Mouse (Mus musculus) thymus, postnatal 4 days (tissue): ENCODE data around the gene Dgke.
"Not testable (repeated sequence)": the region's sequence is repeated elsewhere in the genome, so short reads cannot be mapped to it uniquely, and the experiment has no call there.

Source experiments
- DNase-seq: peaks from one replicate; pipeline ENCODE4 v3.0.0; 2021

Gene Dgke

GRCm38 (mm10) chr11:89066750-89067149 lies at the start of gene Dgke:
Gene Dgke (minus strand): TSS chr11:89066850.
- no peak for DNase-seq

DNA sequence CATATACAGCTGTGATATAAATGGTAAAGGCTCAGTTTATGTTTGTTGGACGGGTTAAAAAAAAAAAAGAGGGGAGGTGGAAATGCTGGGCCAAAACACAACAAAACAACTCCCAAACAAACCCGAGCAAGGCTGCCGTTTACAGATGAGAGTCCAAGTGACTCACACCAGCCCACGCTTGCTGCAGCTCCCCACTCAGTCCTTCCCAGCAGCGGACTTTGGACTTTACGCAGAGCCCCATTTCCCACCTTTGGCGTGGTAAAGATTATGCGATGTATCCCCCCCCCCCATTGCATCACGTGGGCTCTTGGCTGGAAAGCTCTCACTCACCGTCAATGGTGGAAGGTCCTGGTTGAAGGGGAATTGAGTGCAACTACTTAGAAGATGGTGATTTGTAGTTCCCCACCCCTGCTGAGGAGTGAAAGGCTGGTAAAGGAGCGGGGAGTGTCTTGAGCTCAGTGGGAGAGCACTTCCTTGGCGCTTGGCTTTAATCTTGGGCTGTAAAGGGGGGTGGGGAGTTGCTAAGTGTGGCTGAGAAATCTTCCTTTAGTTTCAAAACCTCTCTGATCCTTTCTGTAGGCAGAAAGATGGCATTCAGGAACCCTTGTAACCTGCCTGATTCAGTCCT lies 40.6 kb upstream of the Dgke start:
- DNase-seq = no peak

DNA sequence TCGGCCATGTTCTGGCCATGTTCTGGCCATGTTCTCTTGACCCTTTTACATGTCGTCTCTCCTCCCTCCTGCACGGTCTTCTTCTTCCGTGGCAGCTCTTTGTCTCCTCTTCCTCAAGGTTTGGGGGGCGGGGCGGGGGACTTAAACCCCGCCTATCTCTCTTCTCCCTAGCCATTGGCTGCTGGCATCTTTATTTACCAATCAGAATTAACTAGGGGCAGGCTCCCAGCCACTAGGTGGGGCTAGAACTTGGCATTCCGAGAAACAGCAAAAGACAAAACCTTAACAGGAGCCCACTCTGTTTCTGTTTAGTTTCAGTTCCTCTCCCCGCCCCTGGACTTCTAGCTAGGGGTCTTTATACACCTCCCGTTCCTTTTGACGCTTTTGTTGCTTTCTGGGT lies 39.2 kb upstream of the Dgke start:
- DNase-seq = peak; percentile 64

GRCm38 (mm10) chr11:89105211-89105610 lies 38.6 kb upstream of the Dgke start:
- no peak for DNase-seq

- no peak for DNase-seq
Measured at GRCm38 (mm10) chr11:89103166-89103565, 36.5 kb upstream of the Dgke start.

- peak; percentile 67 for DNase-seq
Measured at GRCm38 (mm10) chr11:89100826-89101321, 34.2 kb upstream of the Dgke start.

DNA sequence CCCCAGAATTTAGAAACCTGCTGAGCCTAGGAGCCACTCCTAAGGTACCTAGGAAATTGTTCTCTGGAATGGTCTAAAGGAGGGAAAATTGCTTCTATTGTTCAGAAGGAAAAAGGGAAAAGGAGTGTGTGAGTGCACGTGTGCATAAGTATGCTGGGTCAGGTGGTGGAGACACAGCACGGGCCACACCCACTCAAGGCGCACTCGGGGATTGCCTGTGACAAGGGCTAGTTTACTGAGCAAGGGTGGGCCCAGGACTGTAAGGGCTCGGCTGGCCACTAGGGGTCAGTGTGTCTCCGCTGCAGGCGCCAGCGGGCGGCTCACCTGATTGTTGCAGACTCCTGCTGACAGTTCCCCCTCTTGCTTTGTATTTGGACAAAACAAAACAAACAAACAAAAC lies 33.8 kb upstream of the Dgke start:
- peak; percentile 97 for DNase-seq

DNA sequence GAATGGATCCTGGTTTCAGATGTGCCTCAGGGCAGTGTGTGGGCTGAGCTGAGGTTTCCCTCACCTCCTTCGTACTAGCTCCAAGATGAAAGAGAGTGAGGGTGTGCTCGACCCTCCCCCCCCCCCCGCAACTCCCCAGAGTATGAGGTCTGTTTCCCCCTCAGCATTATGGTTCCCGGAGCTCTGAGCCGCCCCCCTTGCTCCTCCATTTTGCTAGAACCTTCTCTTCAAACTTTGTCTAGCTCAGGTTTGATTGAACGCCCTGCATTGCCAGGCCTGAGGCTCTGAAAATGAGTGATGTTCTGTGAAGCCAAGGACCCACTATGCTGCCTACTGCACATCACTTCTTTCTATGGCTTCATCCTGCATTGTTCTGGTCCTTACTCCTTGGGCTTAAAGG lies 32.3 kb upstream of the Dgke start:
- peak; percentile 53 for DNase-seq

- DNase-seq = peak; percentile 55
Measured at GRCm38 (mm10) chr11:89098083-89098835, 31.6 kb upstream of the Dgke start.

GRCm38 (mm10) chr11:89097292-89097691 lies 30.6 kb upstream of the Dgke start:
- not testable (repeated sequence) for DNase-seq

- peak; percentile 75 for DNase-seq
Measured at GRCm38 (mm10) chr11:89095306-89095705, 28.7 kb upstream of the Dgke start.

DNA sequence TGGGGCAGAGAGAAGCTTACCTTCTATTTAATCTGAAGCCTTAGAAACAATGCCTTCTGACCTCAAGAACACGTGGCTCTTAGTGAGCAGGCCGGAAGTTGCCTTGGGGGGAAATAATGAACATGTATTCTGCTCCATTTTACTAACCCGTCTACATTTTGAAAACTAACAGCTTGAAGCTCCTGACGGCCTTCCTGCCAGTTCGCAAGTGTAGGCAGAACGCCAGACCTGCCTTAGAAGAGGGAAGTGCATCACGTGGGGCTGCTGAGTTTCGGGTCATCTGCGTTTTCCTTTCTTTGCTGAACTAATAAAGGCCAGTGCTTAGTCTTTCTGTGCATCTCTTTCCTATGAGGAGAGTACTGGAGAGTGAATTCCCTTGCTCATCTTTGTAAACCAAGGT lies 26.1 kb upstream of the Dgke start:
- DNase-seq = peak; percentile 43

GRCm38 (mm10) chr11:89090359-89090758 lies 23.7 kb upstream of the Dgke start:
- not testable (repeated sequence) for DNase-seq

DNA sequence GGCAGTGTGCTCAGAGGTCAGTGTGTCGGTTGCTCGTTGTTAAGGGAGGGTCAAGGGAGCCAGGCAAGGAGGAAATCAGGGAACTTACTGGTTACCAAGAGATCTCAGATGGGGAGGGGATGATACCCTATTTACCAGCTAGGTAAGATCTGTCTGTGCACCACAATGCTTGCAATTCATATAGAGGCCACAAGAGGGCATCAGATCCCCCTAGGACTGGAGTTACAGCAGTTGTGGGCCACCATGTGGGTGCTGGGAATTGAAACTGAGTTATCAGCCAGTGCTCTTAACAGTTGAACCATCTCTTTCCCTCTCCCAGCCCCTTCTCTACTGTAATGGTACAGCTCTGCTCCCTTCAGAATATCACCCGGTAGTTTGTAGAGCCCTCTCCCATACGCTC lies 22.1 kb upstream of the Dgke start:
- DNase-seq = no peak

DNA sequence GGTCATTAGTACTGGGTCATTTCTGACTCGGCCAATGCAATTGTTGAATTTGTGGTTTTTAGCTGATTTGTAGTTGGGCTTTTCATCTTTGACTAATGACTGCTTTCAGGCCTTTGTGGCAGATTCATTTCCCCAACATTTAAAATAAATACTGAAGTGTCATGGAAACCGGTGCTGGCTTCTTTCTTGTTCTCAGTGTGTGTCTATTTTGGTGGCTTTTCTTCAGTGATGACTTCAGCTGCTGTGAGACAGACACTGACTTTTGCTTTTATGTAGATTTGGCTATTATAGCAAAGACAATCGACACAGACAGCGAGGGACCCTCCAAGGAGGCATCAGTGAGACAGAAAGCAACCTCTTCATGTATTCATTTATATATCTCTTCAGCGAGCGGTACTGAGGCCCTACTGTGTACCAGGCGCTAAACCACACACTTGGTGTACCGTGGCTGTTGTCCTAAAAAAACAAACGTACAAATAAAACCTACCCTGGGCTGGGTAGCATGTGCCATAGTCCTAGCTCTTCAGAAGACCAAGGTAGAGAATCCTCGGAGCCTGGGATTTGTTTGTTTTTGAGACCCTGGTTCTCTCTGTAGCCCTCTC lies 19.7 kb upstream of the Dgke start:
- DNase-seq = no peak

GRCm38 (mm10) chr11:89084601-89085000 lies 18.0 kb upstream of the Dgke start:
- DNase-seq = peak; percentile 73

- not testable (repeated sequence) for DNase-seq
Measured at GRCm38 (mm10) chr11:89082691-89083090, 16.0 kb upstream of the Dgke start.

- peak; percentile 48 for DNase-seq
Measured at GRCm38 (mm10) chr11:89081906-89082305, 15.3 kb upstream of the Dgke start.

DNA sequence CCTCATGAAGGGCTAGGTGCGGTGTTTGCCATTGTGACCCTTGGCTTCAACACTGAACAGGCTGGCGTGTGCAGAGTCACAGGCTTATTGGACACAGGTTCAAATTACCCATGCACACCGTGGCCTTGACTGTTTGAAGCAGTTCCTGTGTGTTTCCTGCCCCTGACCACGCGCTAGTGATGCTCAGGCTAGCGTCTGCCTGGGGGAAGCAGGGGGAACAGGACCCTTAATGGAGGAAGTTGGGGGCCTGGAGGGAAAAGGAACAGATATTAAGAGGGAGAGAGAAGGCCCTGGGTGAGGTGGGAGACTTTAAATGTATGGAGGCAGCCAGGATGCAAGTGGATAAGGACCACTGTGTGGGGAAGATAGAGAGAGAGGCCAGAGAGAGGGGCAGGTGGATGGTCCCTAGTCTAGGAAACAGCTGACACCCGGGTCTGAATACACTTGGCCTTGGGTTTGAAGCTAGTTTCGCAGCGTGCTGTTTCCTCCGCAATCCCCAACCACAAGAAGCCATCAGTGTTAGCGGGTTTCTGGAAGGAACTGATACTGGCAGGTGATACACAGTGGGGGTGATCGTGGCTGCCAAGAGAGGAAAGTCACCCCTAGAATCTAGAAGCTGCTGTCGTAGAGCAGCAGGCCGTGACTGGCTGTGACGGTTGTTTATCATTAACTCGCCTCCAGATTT lies 12.5 kb upstream of the Dgke start:
- peak; percentile 64 for DNase-seq

GRCm38 (mm10) chr11:89078305-89078704 lies 11.7 kb upstream of the Dgke start:
- peak; percentile 45 for DNase-seq

- DNase-seq = peak; percentile 81
Measured at GRCm38 (mm10) chr11:89077601-89078000, 11.0 kb upstream of the Dgke start.

- peak; percentile 49 for DNase-seq
Measured at GRCm38 (mm10) chr11:89076370-89076821, 9.7 kb upstream of the Dgke start.

- peak; percentile 32 for DNase-seq
Measured at GRCm38 (mm10) chr11:89074783-89075413, 8.2 kb upstream of the Dgke start.
